Mouse (Mus musculus): Measurements from ENCODE around the gene Klhl36. TPM values are rescaled to one million over a fixed set of nuclear protein-coding genes. Genes with fewer than 3 reads are reported as not detected.
A peak's percentile ranks its signal among the peaks of the same experiment; 100 is the strongest.

Gene Klhl36
- total and polyA plus RNA-seq, 2 experiments from 2014 or later, result 20.3 to 23.0 TPM

DNA sequence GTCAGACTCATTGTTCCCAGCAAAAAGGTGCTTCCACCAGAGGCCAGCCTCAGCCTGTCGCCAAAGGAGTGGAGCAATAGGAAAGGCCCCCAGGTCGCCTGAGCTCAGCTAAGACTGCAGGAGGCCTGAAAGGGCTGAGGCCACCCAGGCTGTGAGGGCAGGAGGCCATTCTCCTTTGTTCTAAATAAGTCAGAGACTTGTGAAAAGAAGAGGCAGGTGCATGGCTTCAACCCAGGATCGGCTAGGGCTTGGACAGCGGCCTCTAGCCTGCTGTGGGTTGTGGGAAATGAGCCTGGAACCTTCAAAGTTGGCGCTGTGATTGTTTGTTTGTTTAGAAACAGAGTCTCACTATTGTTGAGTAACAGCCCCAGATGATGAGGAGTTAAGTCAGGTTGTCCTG is 8.0 kb upstream of the Klhl36 start:
- no peaks in the 10 kb centered on the region; the same call in 1 of the 2 replicates for H3K27me3 ChIP-seq (ENCODE audit: insufficient read depth, low read length)
- no peak overlapping the region for H3K27ac ChIP-seq (ENCODE audit: low read depth, low read length)
- no peak overlapping the region for H3K4me2 ChIP-seq (ENCODE audit: low read depth)
- H3K9me3 ChIP-seq (ENCODE audit: low read length), result no peaks in the 10 kb centered on the region
- ATAC-seq, result no peak
- TF ChIP-seq CTCF (IDR thresholded peaks at IDR 0.05; ENCODE audit: low read depth), result no peak
- no peak overlapping the region for H3K4me3 ChIP-seq (ENCODE audit: low read depth, low read length)
- WGBS, result 19% methylated on average over 5 of the region's 5 CpGs
- H3K36me3 ChIP-seq (ENCODE audit: insufficient read depth), result no peaks in the 10 kb centered on the region
- no peaks in the 10 kb centered on the region for H3K4me1 ChIP-seq (ENCODE audit: insufficient read depth)
- H3K9ac ChIP-seq, result no peak overlapping the region
- DNase-seq, result no peak

DNA sequence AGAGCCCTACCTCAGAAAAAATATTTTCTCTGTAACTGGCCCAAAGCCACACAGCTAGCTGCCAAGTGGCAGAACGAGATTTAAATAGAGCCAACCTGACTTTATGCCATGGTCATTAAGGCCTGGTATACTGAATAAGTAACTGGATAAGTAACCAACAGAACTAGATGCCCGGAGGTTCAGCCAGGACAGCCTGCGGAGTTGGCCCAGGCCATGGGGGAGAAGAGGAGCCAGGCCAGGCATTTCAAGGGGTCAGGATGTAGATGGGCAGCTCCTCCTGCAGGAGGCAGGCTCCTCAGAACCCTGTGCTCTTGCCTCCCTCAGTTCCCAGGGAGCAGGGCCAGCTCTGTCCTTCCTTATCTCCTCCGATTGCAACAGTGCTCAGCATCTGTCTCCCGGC is 6.4 kb upstream of the Klhl36 start:
- DNase-seq, result no peak
- H3K9ac ChIP-seq, result no peak overlapping the region
- TF ChIP-seq CTCF (IDR thresholded peaks at IDR 0.05; ENCODE audit: low read depth), result 0 out of 2 replicates have a peak, but pooled peaks have one; percentile 4
- H3K36me3 ChIP-seq (ENCODE audit: insufficient read depth), result no peaks in the 10 kb centered on the region
- H3K27me3 ChIP-seq (ENCODE audit: insufficient read depth, low read length), result no peaks in the 10 kb centered on the region; the same call in 1 of the 2 replicates
- H3K9me3 ChIP-seq (ENCODE audit: low read length), result no peaks in the 10 kb centered on the region
- no peak for ATAC-seq
- no peak overlapping the region for H3K27ac ChIP-seq (ENCODE audit: low read depth, low read length)
- H3K4me2 ChIP-seq (ENCODE audit: low read depth), result no peak overlapping the region
- no peaks in the 10 kb centered on the region for H3K4me1 ChIP-seq (ENCODE audit: insufficient read depth)
- 80% methylated on average over 5 of the region's 5 CpGs for WGBS
- H3K4me3 ChIP-seq (ENCODE audit: low read depth, low read length), result no peak overlapping the region

DNA sequence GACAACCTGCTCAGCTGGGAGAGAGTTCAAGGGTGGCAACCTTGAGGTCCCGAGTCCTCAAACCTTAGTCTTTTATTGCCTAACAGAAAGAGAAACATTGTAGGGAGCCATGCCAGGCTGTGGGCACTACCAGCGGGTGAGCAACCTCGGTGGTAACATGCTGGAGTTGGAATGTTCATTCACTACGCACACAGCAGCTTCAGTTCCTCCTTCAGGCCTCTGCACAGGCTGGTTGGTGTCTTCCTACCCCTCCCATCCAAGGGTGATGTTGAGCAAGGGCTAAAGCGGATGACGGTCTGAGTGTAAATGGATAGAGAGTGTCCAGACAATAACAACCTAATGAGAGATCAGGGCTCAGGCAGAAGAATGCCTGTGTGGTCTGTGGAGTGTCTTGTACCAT is 4.3 kb upstream of the Klhl36 start:
- H3K27me3 ChIP-seq (ENCODE audit: insufficient read depth, low read length), result no peaks in the 10 kb centered on the region; the same call in 1 of the 2 replicates
- no peak for ATAC-seq
- WGBS, result 72% methylated on average over 6 of the region's 6 CpGs

DNA sequence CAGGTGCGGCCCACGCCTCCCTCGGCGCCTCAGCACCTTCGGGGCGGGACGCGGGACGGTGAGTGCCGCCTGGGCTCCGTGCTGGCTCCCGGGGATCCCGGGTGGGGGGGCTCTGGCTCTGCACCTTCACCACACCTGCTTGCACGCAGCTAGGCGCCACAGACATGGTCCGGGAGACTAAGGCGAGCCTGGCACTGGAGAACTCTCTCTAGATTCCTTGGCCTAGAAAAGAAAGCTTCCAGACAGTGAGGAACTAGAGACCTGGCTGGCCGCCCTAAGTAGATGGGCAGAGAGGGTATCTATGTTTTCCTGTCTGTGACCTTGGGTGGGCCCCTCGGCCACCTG is 296 bp downstream of the Klhl36 start:
- DNase-seq, result no peak

More for the DNA sequence above, 4.3 kb upstream of the Klhl36 start:
- no peak for TF ChIP-seq CTCF (IDR thresholded peaks at IDR 0.05; ENCODE audit: low read depth)
- Histone ChIP-seq H3K4me2 (ENCODE audit: low read depth) (no peak overlapping the region), H3K27ac (ENCODE audit: low read depth, low read length) (no peak overlapping the region), H3K36me3 (ENCODE audit: insufficient read depth) (no peaks in the 10 kb centered on the region), H3K4me3 (ENCODE audit: low read depth, low read length) (no peak overlapping the region), H3K4me1 (ENCODE audit: insufficient read depth) (no peaks in the 10 kb centered on the region), H3K9ac (no peak overlapping the region), H3K9me3 (ENCODE audit: low read length) (no peaks in the 10 kb centered on the region)
- DNase-seq, result no peak

DNA sequence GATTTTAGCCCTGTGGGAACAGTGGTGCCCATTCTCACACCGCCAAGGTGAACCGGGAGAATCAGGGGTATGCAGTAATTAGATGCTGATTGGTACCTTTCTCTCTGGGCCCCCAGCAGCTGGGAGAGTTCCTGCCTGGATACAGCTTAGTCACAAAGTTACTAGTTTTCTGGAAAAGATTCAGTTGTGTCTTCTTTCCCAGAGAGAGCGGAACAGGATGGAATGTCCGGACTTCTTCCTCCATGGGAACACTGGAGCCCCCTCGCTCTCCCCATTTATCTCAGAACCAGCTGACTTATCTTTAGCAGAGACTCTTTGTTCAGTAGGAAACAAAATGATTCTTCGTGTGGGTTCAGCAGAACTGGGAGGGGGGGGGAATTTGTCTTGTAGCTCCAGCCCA is 683 bp downstream of the Klhl36 start:
- Histone ChIP-seq H3K4me2 (ENCODE audit: low read depth) (peak overlapping the region; percentile 87), H3K9ac (peak overlapping the region; percentile 83), H3K36me3 (ENCODE audit: insufficient read depth) (0 out of 2 replicates have a peak, but pooled peaks cover 3% of the 10 kb centered on the region), H3K27ac (ENCODE audit: low read depth, low read length) (no peak overlapping the region), H3K4me1 (ENCODE audit: insufficient read depth) (no peaks in the 10 kb centered on the region), H3K27me3 (ENCODE audit: insufficient read depth, low read length) (no peaks in the 10 kb centered on the region), H3K4me3 (ENCODE audit: low read depth, low read length) (peak overlapping the region; percentile 76), H3K9me3 (ENCODE audit: low read length) (no peaks in the 10 kb centered on the region)
- no peak for TF ChIP-seq CTCF (IDR thresholded peaks at IDR 0.05; ENCODE audit: low read depth)
- WGBS, result 11% methylated on average over 6 of the region's 6 CpGs
- ATAC-seq (peak; percentile 26), DNase-seq (no peak)

More for the DNA sequence above, 296 bp downstream of the Klhl36 start:
- TF ChIP-seq CTCF (IDR thresholded peaks at IDR 0.05; ENCODE audit: low read depth), result no peak
- Histone ChIP-seq H3K27ac (ENCODE audit: low read depth, low read length) (peak overlapping the region; percentile 64; the same call in 1 of the 2 replicates), H3K4me1 (ENCODE audit: insufficient read depth) (no peaks in the 10 kb centered on the region), H3K9ac (peak overlapping the region; percentile 83), H3K27me3 (ENCODE audit: insufficient read depth, low read length) (no peaks in the 10 kb centered on the region), H3K9me3 (ENCODE audit: low read length) (no peaks in the 10 kb centered on the region), H3K4me2 (ENCODE audit: low read depth) (peak overlapping the region; percentile 87), H3K36me3 (ENCODE audit: insufficient read depth) (0 out of 2 replicates have a peak, but pooled peaks cover 3% of the 10 kb centered on the region), H3K4me3 (ENCODE audit: low read depth, low read length) (peak overlapping the region; percentile 76)
- WGBS, result 1% methylated on average over 18 of the region's 19 CpGs
- no peak for ATAC-seq

DNA sequence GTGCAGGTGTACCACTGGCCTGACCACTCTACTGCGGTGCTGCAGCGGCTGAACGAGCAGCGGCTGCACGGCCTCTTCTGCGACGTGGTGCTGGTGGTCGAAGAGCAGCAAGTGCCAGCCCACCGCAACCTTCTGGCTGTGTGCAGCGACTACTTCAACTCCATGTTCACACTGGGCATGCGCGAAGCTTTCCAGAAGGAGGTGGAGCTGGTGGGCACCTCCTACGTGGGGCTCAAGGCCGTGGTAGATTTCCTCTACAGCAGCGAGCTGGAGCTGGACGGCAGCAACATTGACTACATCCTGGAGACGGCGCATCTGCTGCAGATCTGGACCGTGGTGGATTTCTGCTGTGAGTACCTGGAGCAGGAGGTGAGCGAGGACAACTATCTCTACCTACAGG is 7.5 kb downstream of the Klhl36 start:
- 88% methylated on average over 20 of the region's 20 CpGs for WGBS
- H3K9ac ChIP-seq, result no peak overlapping the region
- no peak overlapping the region for H3K4me3 ChIP-seq (ENCODE audit: low read depth, low read length)
- ATAC-seq (no peak), DNase-seq (no peak)
- no peak overlapping the region for H3K27ac ChIP-seq (ENCODE audit: low read depth, low read length)
- H3K4me1 ChIP-seq (ENCODE audit: insufficient read depth), result no peaks in the 10 kb centered on the region
- TF ChIP-seq CTCF (IDR thresholded peaks at IDR 0.05; ENCODE audit: low read depth), result no peak
- no peak overlapping the region for H3K4me2 ChIP-seq (ENCODE audit: low read depth)
- H3K36me3 ChIP-seq (ENCODE audit: insufficient read depth), result peaks cover 36% of the 10 kb centered on the region
- H3K27me3 ChIP-seq (ENCODE audit: insufficient read depth, low read length), result no peaks in the 10 kb centered on the region
- no peaks in the 10 kb centered on the region for H3K9me3 ChIP-seq (ENCODE audit: low read length)

DNA sequence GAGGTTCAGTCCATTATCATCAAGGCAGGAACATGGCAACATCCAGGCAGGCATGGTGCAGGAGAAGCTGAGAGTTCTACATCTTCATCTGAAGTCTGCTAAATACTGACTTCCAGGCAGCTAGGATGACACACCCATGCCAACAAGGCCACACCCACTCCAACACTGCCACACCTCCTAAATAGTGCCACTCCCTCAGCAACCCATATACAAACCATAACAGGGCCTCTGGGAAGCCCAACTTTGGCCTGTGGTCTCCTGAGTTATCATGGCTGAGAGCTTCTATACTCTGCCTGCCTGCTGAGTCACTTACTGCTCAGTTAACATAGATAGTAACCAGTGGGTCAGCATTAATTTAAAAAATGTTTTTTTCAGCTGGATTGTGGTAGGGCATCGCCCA is 11.1 kb downstream of the Klhl36 start:
- Histone ChIP-seq H3K9ac (no peak overlapping the region), H3K4me3 (ENCODE audit: low read depth, low read length) (no peak overlapping the region), H3K27me3 (ENCODE audit: insufficient read depth, low read length) (no peaks in the 10 kb centered on the region), H3K4me2 (ENCODE audit: low read depth) (no peak overlapping the region), H3K27ac (ENCODE audit: low read depth, low read length) (no peak overlapping the region), H3K4me1 (ENCODE audit: insufficient read depth) (no peaks in the 10 kb centered on the region), H3K36me3 (ENCODE audit: insufficient read depth) (peaks cover 47% of the 10 kb centered on the region), H3K9me3 (ENCODE audit: low read length) (no peaks in the 10 kb centered on the region)
- no peak for ATAC-seq
- DNase-seq, result no peak
- TF ChIP-seq CTCF (IDR thresholded peaks at IDR 0.05; ENCODE audit: low read depth), result no peak
- whole genome bisulfite sequencing, result 98% methylated on average over 1 of the region's 1 CpGs
